Mouse (Mus musculus) brown adipose tissue, adult 24 weeks (tissue): Measurements from ENCODE around the gene Smim1. TPM values are rescaled to one million over a fixed set of nuclear protein-coding genes. Genes with fewer than 3 reads are reported as not detected.

Experiments
- H3K27ac ChIP-seq: fragments of 200-500 bp; replicated peaks from 2 replicates; pipeline ENCODE4 v1.5.1; 2012; ENCODE audit warnings: low read depth, mild to moderate bottlenecking, low read length
- H3K4me1 ChIP-seq: fragments of 200-500 bp; 2 replicates; pipeline ENCODE4 v1.6.1; 2012; ENCODE audit warnings: low read length, mixed read lengths; ENCODE audit not compliant: control insufficient read depth, insufficient read depth, insufficient read length
- H3K4me3 ChIP-seq: fragments of 200-500 bp; 2 replicates; pipeline ENCODE4 v1.5.1; 2012; ENCODE audit warnings: low read depth, mild to moderate bottlenecking, low read length, moderate library complexity; ENCODE audit not compliant: insufficient read depth
- polyA plus RNA-seq: library from polyadenylated mRNA; stranded (reverse); fragments of >200 nt; gene quantifications from 2 replicates; pipeline ENCODE4 v1.2.4, GENCODE M21; 2012; ENCODE audit not compliant: missing spikeins, insufficient read depth, insufficient read length

Gene Smim1
- polyA plus RNA-seq, 1 experiment: 12.6 TPM

DNA sequence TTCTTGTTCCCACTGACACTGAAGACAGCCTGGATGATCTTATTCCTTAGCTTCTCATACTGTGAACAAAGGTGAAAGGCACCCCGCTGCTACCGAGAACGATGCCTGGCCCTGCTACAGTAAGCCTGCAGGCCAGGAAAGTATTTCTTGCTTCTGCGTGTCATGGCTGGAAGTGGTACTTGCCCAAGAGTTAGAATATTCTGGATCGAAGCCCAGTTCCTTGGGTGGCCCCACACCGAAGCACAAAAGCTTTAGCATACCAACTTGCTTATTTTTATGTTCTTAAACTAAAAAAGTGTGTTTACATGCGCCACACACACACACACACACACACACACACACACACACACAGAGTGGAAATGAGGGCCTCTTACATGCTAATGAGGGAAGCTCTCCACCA lies 2.0 kb upstream of the Smim1 start:
- H3K4me1 ChIP-seq: no peaks in the 10 kb centered on the region
- no peak overlapping the region for H3K27ac ChIP-seq
- no peak overlapping the region for H3K4me3 ChIP-seq

DNA sequence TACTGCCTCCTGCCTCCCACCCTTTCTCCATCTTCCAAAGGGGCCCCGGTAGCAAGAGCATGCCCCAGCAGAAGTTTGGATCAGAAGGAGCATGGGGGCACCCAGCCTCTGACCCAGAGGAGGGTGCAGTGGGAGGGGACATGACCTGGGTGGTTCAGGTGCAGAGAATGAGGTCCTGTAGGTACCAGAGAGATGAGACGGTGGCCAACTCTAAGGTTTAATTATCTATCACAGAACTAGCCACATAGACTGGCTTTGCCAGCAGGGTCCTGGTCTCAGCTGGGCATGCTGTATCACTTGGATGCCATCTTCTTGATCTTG lies 371 bp upstream of the Smim1 start:
- no peaks in the 10 kb centered on the region for H3K4me1 ChIP-seq

DNA sequence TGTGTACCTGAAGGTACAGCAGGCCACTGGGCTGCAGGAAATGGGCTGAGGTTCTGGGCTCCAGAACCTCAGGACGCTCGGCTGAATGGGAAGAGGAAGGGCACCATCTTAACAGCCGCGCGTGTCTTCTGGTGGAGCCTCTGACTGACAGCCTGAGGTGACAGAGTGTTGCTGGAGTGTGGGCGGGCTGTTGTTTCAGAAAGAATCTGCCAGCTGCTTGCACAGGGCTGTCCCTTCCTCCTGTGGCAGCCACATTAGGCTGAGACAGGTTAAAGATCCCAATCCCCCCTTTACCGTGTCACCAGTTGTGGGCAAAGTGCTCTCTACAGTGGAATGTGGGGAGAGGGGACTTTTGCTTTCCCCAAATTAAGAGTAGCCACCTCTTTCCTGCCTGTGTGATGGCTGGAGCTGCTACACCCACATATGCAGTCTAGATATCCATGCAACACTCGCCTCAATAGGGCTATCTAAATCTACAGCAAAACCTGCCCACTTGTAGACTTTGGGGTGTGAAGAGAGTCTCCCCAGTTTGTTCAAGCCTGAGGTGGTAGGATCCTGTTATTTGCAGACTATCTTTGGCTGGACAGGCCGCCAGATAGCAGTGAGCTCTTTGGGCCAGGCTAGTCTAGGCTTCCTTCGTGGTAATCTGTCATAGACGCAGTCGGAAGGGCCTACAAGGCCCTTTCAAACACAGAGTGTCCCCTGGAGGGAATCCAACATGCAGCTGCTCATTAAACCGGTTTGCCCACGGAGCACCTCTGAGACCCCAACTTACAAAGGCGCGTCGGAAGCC lies 1.1 kb downstream of the Smim1 start:
- Histone ChIP-seq H3K27ac (no peak overlapping the region), H3K4me1 (no peaks in the 10 kb centered on the region), H3K4me3 (peak overlapping the region; percentile 58)

More for the DNA sequence above, 371 bp upstream of the Smim1 start:
- H3K27ac ChIP-seq: no peak overlapping the region
- peak overlapping the region; percentile 44; the same call in 1 of the 2 replicates for H3K4me3 ChIP-seq

DNA sequence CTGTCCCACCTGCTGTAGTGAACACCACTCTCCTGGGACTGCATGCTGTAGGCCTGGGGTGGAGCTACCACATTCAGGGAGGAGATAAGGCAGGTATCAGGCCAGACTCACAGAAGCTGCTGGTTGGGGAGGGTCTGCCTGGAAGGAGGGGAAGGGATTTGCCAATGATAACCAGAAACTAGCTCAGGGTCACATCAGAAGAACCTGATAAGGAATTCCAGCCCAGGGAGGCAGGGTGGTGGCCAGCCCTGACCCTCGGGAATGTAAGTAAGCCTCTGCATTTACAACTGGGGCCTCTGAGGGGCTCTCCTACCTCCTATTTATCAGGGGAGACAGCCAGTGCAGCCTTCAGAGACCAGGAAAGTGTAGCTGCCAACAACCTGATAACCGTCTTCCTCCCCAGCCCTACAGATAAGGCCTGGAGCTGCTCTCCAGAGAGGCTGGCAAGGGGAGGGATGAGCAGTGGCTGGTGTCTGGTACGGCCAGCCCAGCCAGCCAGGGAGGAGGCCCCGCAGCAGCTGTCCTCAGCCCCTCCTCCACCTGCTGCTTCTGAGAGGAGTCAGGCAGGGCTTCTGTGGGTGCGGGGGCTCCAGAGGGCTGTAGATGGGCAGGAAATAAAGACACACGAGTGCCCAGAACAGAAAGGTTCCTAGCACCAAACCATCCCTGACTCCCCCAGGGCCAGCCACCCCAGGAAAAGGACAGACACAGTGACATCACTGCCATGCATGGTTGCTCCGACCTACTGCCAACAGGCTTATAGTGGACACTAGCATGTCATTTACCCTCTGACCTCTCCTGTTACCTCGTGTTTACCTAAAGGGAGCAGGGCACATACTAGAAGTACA lies 2.1 kb downstream of the Smim1 start:
- Histone ChIP-seq H3K4me1 (no peaks in the 10 kb centered on the region), H3K4me3 (no peak overlapping the region), H3K27ac (no peak overlapping the region)

DNA sequence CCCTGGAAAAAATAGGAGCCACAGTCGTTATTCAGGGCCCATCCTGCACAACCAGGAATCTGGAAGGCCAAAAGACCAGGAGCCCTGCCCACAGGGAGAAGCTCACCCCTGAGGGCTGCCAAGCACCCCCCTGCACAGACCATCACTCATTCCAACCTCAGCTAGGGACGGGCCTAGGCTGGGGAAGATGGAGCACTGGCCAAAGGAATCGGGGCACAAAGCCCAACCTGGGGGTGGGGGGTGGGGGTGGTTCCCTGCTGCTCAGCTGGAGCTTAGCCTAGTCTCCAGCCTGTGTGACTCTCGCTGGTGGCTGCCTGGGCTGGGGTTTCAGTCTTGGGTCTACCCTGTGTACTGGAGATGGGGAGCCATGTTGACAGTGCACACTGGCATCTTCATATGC lies 3.2 kb downstream of the Smim1 start:
- no peak overlapping the region for H3K4me3 ChIP-seq
- no peaks in the 10 kb centered on the region for H3K4me1 ChIP-seq
- H3K27ac ChIP-seq: no peak overlapping the region

DNA sequence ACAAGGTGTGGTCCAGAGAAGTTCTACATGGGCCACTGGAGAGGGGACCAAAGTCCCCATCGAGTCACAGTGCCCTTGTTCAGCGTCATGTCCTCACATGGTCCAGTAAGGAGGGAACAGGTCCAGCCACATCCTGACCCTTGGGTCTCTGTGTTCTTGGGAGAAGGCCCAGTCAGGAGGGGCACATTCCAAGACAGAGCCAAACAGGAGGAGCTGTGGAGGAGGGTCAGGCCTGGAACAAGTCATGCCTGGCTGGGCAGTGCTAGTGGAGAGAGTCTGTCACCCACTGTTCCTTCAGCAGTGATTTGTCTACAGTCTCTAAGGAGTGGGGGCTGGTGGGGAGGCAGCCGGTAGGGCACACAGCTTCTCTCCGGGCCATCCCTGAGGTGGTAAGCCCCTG lies 3.6 kb downstream of the Smim1 start:
- no peaks in the 10 kb centered on the region for H3K4me1 ChIP-seq
- H3K4me3 ChIP-seq: no peak overlapping the region
- H3K27ac ChIP-seq: no peak overlapping the region

DNA sequence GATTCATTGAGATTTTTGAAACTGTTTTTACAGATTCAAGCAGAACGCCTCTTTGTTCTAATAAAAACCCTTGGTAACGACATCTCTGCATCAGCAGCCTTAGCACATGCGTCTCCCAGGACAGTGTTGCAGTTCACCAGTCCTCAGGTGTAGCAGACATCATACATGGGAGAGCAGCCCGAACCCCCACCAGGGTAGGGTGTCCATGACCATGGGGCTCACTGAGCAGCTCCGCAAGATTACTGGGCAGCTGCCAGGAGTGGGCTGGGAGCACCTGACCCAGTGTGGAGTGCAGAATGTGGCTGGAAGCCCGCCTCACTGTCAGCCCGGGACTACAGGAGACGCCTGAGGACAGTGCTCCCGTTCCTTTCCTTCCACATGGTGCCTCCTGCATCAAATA lies 4.6 kb downstream of the Smim1 start:
- no peak overlapping the region for H3K27ac ChIP-seq
- H3K4me1 ChIP-seq: no peaks in the 10 kb centered on the region
- H3K4me3 ChIP-seq: no peak overlapping the region

DNA sequence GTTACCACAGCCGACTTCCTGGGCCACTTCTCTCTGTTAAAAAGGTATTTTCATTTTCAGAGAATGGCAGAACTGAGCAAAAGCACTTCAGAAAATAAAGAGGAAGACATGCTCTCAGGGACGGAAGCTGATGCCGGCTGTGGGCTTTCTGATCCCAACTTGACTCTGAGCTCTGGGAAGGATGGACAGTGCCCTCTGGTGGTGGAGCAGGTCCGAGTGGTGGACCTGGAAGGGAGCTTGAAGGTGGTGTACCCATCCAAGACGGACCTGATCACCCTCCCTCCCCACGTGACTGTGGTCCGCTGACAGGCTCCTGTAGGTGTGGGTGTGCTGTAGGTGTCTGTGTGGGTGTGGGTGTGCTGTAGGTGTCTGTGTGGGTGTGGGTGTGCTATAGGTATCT lies 6.5 kb downstream of the Smim1 start:
- no peak overlapping the region for H3K4me3 ChIP-seq
- H3K27ac ChIP-seq: no peak overlapping the region
- H3K4me1 ChIP-seq: no peaks in the 10 kb centered on the region

DNA sequence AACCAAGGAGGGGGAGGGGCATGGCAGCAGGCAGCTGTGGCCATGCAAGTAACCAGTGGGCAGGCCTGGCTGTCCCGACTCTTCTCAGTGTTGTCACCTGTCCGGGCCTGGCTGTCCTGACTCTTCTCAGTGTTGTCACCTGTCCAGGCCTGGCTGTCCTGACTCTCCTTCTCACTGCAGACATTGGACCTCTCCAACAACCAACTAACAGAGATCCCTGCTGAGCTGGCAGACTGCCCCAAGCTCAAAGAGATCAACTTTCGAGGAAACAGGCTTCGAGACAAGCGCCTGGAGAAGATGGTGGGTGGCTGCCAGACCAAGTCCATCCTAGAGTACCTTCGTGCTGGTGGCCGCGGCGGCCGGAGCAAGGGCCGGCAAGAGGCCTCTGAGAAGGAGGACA lies 10.6 kb downstream of the Smim1 start:
- Histone ChIP-seq H3K27ac (no peak overlapping the region), H3K4me1 (peaks cover 11% of the 10 kb centered on the region), H3K4me3 (no peak overlapping the region)

DNA sequence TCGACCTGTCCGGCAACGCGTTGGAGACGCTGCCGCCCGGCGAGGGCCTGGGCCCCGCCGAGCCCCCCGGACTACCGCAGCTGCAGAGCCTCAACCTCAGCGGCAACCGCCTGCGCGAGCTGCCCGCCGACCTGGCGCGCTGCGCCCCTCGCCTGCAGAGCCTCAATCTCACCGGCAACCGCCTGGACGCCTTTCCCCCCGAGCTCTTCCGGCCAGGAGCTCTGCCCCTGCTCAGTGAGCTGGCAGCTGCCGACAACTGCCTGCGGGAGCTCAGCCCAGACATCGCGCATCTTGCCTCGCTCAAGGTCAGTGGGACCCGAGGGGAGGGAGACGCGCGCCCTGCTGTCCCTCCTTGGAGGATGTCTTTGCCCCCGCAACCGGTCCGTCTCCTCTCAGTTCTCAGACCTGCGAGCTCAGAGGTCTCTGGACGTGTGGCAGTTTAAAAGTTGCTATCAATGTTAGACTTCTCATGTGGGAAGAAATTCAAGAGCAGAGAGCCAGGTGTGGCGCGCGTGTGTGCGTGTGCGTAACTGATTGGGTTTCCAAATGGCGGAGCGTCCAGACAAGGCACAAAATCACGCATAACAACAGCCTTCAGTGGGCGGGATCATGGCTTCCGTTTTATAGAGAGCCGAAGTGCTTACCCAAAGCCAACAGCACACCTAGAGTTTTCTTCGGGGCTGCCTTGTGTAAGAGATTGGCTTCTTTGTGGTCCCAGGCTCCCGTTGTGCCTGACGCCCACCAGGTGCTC lies 13.7 kb downstream of the Smim1 start:
- Histone ChIP-seq H3K27ac (no peak overlapping the region), H3K4me1 (peaks cover 11% of the 10 kb centered on the region), H3K4me3 (peak overlapping the region; percentile 73)

DNA sequence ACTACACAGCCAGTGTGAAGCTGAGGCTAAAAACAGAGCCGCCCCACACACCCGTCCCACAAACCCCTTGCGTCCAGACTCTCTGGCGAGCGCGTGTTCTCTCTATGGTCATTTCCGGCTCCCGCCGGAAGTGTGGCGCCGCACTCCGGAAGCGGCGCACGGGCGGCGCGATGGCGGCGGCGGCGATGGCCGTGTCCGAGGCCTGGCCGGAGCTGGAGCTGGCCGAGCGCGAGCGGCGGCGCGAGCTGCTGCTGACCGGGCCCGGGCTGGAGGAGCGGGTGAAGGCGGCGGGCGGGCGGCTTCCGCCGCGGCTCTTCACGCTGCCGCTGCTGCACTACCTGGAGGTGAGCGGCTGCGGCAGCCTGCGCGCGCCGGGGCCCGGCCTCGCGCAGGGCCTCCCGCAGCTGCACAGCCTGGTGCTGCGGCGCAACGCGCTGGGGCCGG lies 14.4 kb downstream of the Smim1 start, which contains the start of gene Lrrc47:
Lrrc47 (plus strand) TSS at position 86 of the 444 bp plus-strand sequence.
- H3K27ac ChIP-seq: no peak within 1 kb of the TSS; the same call in 1 of the 2 replicates

DNA sequence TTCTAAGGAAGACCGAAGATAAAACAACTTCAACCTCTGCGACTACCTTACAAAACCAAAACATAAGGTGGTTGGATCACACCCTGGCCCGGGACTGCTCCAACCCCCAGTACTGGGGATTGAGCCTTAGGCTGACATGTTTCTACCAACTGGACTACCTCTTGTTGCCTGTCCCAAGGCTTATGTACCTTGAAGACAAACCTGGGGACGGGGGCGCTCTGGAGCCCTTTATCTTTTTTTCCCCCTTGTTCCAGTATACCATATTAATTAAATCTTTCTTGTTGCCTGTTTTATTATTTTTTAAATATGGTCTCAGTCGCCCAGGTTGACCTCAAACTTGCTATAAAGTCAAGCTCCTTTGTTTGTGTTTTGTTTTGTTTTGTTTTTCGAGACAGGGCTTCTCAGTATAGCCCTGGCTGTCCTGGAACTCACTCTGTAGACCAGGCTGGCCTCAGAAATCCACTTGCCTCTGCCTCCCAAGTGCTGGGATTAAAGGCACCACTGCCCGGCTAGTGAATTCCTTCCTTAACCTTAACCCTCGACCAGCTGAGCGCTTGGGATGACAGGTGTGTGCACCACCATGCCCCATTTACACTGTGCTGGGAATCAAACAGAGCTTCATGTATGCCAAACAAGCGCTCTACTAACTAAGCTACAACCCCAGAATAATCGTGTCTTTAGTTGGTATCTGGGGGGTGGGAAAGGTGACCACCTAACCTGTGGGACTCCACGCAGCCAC lies 15.0 kb downstream of the Smim1 start:
- no peak overlapping the region; the same call in 1 of the 2 replicates for H3K27ac ChIP-seq
- H3K4me1 ChIP-seq: peaks cover 11% of the 10 kb centered on the region
- peak overlapping the region; percentile 73 for H3K4me3 ChIP-seq

More for the DNA sequence above, 14.4 kb downstream of the Smim1 start, which contains the start of gene Lrrc47:
- Histone ChIP-seq H3K4me3 (peak within 1 kb of the TSS; percentile 73), H3K4me1 (peaks cover 11% of the 10 kb centered on the region)

DNA sequence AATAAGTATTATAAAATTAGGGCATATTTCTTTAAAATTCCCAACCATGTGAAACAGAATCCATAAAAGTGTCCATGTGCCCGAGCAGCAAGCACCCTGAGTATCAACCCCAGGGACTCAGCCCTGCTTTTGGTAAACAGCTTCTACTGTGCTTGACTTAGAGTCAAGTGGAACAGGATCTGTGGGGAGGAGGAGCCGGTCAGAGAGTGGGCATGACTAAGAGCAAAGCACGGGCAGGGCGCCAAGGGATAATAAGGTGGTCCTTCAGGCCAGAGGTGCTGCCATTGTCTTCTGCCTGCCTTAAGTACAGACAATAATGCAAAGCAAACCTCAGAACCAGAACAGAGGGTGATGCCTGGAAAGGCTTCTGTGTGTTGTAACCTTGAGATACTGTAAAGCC lies 18.3 kb downstream of the Smim1 start:
- H3K4me1 ChIP-seq: peaks cover 4% of the 10 kb centered on the region
- no peak overlapping the region for H3K27ac ChIP-seq
- no peak overlapping the region for H3K4me3 ChIP-seq

DNA sequence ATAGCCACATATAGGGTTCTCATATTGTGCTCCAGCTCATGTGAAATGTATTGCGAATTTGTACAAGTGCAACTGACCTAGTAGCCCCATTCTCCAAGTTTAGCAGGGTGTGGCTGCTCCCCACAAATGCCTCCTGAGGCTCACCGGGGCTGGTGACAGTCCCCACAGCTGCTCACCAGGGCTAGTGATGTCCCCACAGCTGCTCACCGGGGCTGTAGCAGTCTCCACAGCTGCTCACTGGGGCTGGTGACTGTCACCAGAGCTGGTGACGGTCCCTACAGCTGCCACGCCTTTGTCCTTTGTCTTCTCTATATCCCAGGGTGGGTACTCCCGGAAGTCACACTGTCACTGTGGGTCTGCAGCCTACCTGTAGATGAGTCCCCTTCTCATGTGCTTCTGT lies 19.8 kb downstream of the Smim1 start:
- Histone ChIP-seq H3K4me1 (no peaks in the 10 kb centered on the region), H3K27ac (no peak overlapping the region), H3K4me3 (no peak overlapping the region)
